Mouse (Mus musculus) naive thymus-derived CD4-positive, alpha-beta T cell, adult 2 months (primary cell): ENCODE measurements around the gene Gtf2h3.
"Not testable (repeated sequence)": the region's sequence is repeated elsewhere in the genome, so short reads cannot be mapped to it uniquely, and the experiment has no call there.

Experiments used
- DNase-seq: peaks from one replicate; pipeline ENCODE4 v3.0.0-alpha.2; 2011; ENCODE audit warnings: low read depth

The Gtf2h3 gene

GRCm38 (mm10) chr5:124578633-124579317, at the start of gene Gtf2h3, which contains the start of gene Eif2b1:
Gene Gtf2h3, plus strand, starts transcription at chr5:124579140.
Gene Eif2b1, minus strand, starts transcription at chr5:124579131.
- peak; percentile 95 for DNase-seq

GRCm38 (mm10) chr5:124529191-124529651, 49.7 kb upstream of the Gtf2h3 start:
- no peak for DNase-seq

- no peak for DNase-seq
Observed at GRCm38 (mm10) chr5:124529697-124530096, 49.2 kb upstream of the Gtf2h3 start.

GRCm38 (mm10) chr5:124530655-124531582, 48.0 kb upstream of the Gtf2h3 start, which contains the start of gene Rilpl1:
Gene Rilpl1, minus strand, starts transcription at chr5:124531391.
- peak; percentile 68 for DNase-seq

GRCm38 (mm10) chr5:124531583-124531930, 47.4 kb upstream of the Gtf2h3 start:
- no peak for DNase-seq

- no peak for DNase-seq
Observed at GRCm38 (mm10) chr5:124532451-124532850, 46.5 kb upstream of the Gtf2h3 start.

- DNase-seq: no peak
Observed at GRCm38 (mm10) chr5:124535016-124535415, 43.9 kb upstream of the Gtf2h3 start.

- DNase-seq: peak; percentile 45
Observed at GRCm38 (mm10) chr5:124536776-124537175, 42.2 kb upstream of the Gtf2h3 start.

GRCm38 (mm10) chr5:124538813-124539792, 39.8 kb upstream of the Gtf2h3 start:
- DNase-seq: peak; percentile 89

GRCm38 (mm10) chr5:124539905-124540304, 39.0 kb upstream of the Gtf2h3 start:
- DNase-seq: no peak

- DNase-seq: peak; percentile 94
Observed at GRCm38 (mm10) chr5:124540383-124540786, 38.6 kb upstream of the Gtf2h3 start, which contains the start of gene Tmed2. Gene Tmed2, plus strand, starts transcription at chr5:124540695.

- DNase-seq: peak; percentile 74
Observed at GRCm38 (mm10) chr5:124540905-124541601, 37.9 kb upstream of the Gtf2h3 start.

- no peak for DNase-seq
Observed at GRCm38 (mm10) chr5:124541602-124541973, 37.4 kb upstream of the Gtf2h3 start.

- not testable (repeated sequence) for DNase-seq
Observed at GRCm38 (mm10) chr5:124550737-124551136, 28.2 kb upstream of the Gtf2h3 start.

GRCm38 (mm10) chr5:124551349-124552093, 27.4 kb upstream of the Gtf2h3 start:
- peak; percentile 43 for DNase-seq

- no peak for DNase-seq
Observed at GRCm38 (mm10) chr5:124552094-124552472, 26.9 kb upstream of the Gtf2h3 start.

- peak; percentile 95 for DNase-seq
Observed at GRCm38 (mm10) chr5:124552558-124553307, 26.2 kb upstream of the Gtf2h3 start, which contains the start of gene Ddx55. Gene Ddx55, plus strand, starts transcription at chr5:124552864.

GRCm38 (mm10) chr5:124553607-124554006, 25.3 kb upstream of the Gtf2h3 start:
- no peak for DNase-seq

- no peak for DNase-seq
Observed at GRCm38 (mm10) chr5:124555145-124555544, 23.8 kb upstream of the Gtf2h3 start.
